ENCODE assay signal across 12 mouse cellular contexts in the genomic region with DNA sequence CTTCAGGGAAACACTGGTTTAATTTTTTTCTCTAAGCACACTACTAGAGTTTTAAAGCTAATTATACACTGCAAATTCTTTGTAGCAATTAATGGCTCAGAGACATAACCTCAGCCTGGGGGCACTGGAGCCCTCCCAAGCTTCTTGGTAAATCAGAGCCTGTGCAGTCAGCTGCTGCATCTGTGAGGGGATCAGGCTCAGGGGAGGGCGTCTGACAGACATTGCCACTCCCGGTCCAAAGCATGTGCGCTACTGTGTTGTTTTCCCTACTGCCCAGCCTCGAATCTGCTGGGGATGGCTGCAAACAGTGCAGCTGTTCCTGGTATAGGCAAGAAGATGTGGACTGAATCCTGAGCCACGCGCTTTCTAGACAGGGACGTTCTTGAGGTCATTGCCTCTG.
A peak's percentile ranks its signal among the peaks of the same experiment; 100 is the strongest.
DNase-seq lines count a peak whose midpoint lies in the region; ATAC-seq and TF ChIP-seq lines count a peak whose summit lies in the region.
"Had no signal": no experiment of that assay in that cellular context is flagged by ENCODE, and none has a peak within 500 bp of the region (broad histone marks: within the 10 kb centered on the region; RNA-seq: fewer than 3 reads in every experiment).

No protein-coding gene starts in this region.

- H3K4me3 ChIP-seq in embryonic facial prominence, embryonic 12.5 days, result no peak overlapping the region
- no peak overlapping the region for H3K4me3 ChIP-seq in hindbrain, postnatal 0 days (ENCODE audit: low read length)

- peak; percentile 79 for DNase-seq in heart, adult 11 months
- no peak for DNase-seq in heart, postnatal 25 days (ENCODE audit: low spot score)
- DNase-seq in kidney, postnatal 4 days, result peak; percentile 38 to 54
- DNase-seq in kidney, adult 18-20 months, result no peak
- DNase-seq in hindbrain, postnatal 0 days (ENCODE audit: low spot score), result peak; percentile 31
- no peak for DNase-seq in lung, postnatal 36 days
- no peak for DNase-seq in left cerebral cortex, adult 8-10 months (ENCODE audit: low spot score in 2 of 2)
- DNase-seq: adrenal gland, postnatal 25 days; cerebellum, adult 8-10 months; gastrocnemius, postnatal 10 days; thymus, postnatal 36 days had no signal

- H3K4me1 ChIP-seq in embryonic facial prominence, embryonic 12.5 days, result peaks cover 25% of the 10 kb centered on the region
- peaks cover 4% of the 10 kb centered on the region; the same call in 1 of the 2 replicates for H3K4me1 ChIP-seq in hindbrain, postnatal 0 days (ENCODE audit: insufficient read depth, low read length)

- no peaks in the 10 kb centered on the region for H3K9me3 ChIP-seq in embryonic facial prominence, embryonic 12.5 days
- H3K9me3 ChIP-seq in hindbrain, postnatal 0 days (ENCODE audit: low read length), result no peaks in the 10 kb centered on the region

- 44% methylated on average over 7 of the region's 7 CpGs for WGBS in embryonic facial prominence, embryonic 12.5 days
- WGBS in hindbrain, postnatal 0 days, result 33% methylated on average over 7 of the region's 7 CpGs

- H3K27ac ChIP-seq in embryonic facial prominence, embryonic 12.5 days, result peak overlapping the region; percentile 36; the same call in 1 of the 2 replicates
- H3K27ac ChIP-seq in hindbrain, postnatal 0 days, result peak overlapping the region; percentile 11; the same call in 1 of the 2 replicates

- intact Hi-C loops in heart, postnatal 25 days (cut with DNase I), result no loop called here

- no peaks in the 10 kb centered on the region for H3K36me3 ChIP-seq in embryonic facial prominence, embryonic 12.5 days
- H3K36me3 ChIP-seq in hindbrain, postnatal 0 days (ENCODE audit: insufficient read depth, low read length), result no peaks in the 10 kb centered on the region

- ATAC-seq in embryonic facial prominence, embryonic 12.5 days (ENCODE audit: insufficient number of reproducible peaks, insufficient read depth, low FRiP score, low TSS enrichment), result 0 out of 2 replicates have a peak, but pooled peaks have one; percentile 50
- ATAC-seq in hindbrain, postnatal 0 days, result peak; percentile 55; the same call in 1 of the 2 replicates

- H3K9ac ChIP-seq in embryonic facial prominence, embryonic 12.5 days, result no peak overlapping the region
- no peak overlapping the region for H3K9ac ChIP-seq in hindbrain, postnatal 0 days (replicated peaks; ENCODE audit: low read length)

- H3K27me3 ChIP-seq in embryonic facial prominence, embryonic 12.5 days, result no peaks in the 10 kb centered on the region
- H3K27me3 ChIP-seq in hindbrain, postnatal 0 days (ENCODE audit: insufficient read depth, low read length), result no peaks in the 10 kb centered on the region

- no peak for TF ChIP-seq CTCF in hindbrain, postnatal 0 days (IDR thresholded peaks at IDR 0.05; ENCODE audit: low read depth)

- H3K4me2 ChIP-seq in embryonic facial prominence, embryonic 12.5 days (replicated peaks), result no peak overlapping the region
- no peak overlapping the region for H3K4me2 ChIP-seq in hindbrain, postnatal 0 days (ENCODE audit: low read depth, low read length)

Comparison
In these comparisons a context has a peak if more than half of its experiments do, and no peak if none do; other contexts are left out.
1. DNase-seq: peak in heart, adult 11 months (single experiment), kidney, postnatal 4 days (2 of 2) and hindbrain, postnatal 0 days (single experiment); none in heart, postnatal 25 days (single experiment), kidney, adult 18-20 months (single experiment), lung, postnatal 36 days (single experiment) and left cerebral cortex, adult 8-10 months (0 of 2).